Mouse (Mus musculus): Measurements from ENCODE around the gene Cltc. TPM values are rescaled to one million over a fixed set of nuclear protein-coding genes. Genes with fewer than 3 reads are reported as not detected.
A peak's percentile ranks its signal among the peaks of the same experiment; 100 is the strongest.

Cltc gene
- polyA plus RNA-seq, 1 experiment: 70.7 TPM

DNA sequence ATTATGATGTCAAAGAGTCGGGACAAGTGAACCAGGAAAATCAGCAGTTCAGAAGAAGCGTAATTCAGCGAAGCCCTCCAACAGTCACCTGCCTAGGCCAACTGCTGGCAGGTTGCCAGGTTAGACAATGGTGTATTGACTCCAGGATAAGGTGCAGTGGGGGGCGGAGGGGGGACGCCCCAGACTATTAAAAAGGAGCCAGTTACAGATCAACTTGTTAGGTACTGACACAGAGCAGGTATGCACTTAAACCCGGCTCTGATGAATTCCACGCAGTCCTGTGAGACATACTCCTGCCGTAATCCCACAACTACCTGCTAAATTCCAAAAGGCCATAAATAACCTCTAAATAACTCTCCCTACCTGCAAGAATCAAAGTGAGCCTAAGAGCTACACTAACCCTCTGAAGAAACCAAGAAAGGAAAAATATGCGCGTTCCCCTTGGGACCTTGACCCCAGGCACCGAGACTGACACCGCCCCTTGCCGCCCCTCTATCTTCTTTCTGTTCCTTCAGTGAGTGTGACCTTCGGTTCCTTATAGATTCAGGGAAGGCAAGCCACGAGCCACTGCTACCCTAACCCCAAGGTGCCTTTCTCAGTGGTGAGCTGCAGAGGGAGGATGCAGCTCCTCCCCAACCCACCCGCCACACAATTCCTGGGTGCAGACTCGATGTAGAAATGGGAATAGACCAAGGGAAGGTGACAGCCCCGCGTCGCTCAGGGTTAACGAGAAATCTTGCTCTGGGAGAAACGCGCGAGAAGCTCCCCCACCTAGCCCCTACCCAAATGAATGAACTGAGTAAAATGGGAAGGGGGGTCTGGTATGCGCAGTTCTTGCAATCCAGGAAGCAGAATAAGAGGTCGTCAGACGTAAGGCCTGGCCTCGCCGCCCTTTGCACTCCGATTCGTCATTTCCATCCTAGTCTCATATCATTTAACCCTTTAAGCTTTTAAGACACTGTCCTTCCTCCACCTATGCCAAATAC lies 916 bp downstream of the Cltc start:
- no peaks in the 10 kb centered on the region for H3K27me3 ChIP-seq (ENCODE audit: control insufficient read depth, insufficient read depth, low read length)
- 2% methylated on average over 31 of the region's 31 CpGs for WGBS
- H3K4me1 ChIP-seq (replicated peaks; ENCODE audit: control insufficient read depth, insufficient read depth, low read length): peaks cover 5% of the 10 kb centered on the region; the same call in 1 of the 2 replicates
- H3K27ac ChIP-seq (ENCODE audit: control insufficient read depth, insufficient read depth, low read length): peak overlapping the region; percentile 88
- no peaks in the 10 kb centered on the region for H3K36me3 ChIP-seq (ENCODE audit: control insufficient read depth, insufficient read depth, low read length)
- H3K4me3 ChIP-seq (ENCODE audit: control insufficient read depth, insufficient read depth, low read length): peak overlapping the region; percentile 99
- peak; percentile 22 for DNase-seq
- TF ChIP-seq CTCF (IDR thresholded peaks at IDR 0.05; ENCODE audit: borderline replicate concordance, control insufficient read depth, extremely low read depth, insufficient read depth, low read length, poor library complexity) (no peak), POLR2A (IDR thresholded peaks at IDR 0.05; ENCODE audit: control insufficient read depth, extremely low read depth, insufficient read depth, low read length, poor library complexity) (no peak)

DNA sequence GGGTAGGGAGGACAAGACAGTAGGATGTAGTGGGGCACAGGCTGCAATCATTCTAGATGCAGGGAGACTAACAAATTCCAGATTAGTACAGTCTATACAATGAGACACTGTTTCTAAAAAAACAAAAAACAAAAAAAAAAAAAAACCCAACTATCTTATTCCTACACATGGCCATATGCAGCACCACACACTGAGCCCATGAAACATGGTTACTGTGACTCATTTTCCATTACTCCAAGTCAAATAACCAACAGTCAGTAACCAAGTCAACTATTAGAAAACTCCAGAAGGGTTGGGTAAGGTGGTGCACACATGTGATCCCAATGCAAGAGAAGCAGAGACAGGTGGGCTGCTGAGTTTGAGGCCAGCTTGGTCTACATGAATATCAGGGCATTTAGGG lies 5.0 kb downstream of the Cltc start:
- Histone ChIP-seq H3K4me1 (replicated peaks; ENCODE audit: control insufficient read depth, insufficient read depth, low read length) (peaks cover 5% of the 10 kb centered on the region; the same call in 1 of the 2 replicates), H3K27ac (ENCODE audit: control insufficient read depth, insufficient read depth, low read length) (no peak overlapping the region), H3K4me3 (ENCODE audit: control insufficient read depth, insufficient read depth, low read length) (no peak overlapping the region), H3K36me3 (ENCODE audit: control insufficient read depth, insufficient read depth, low read length) (no peaks in the 10 kb centered on the region), H3K27me3 (ENCODE audit: control insufficient read depth, insufficient read depth, low read length) (no peaks in the 10 kb centered on the region)
- DNase-seq: no peak
- no peak for TF ChIP-seq POLR2A (IDR thresholded peaks at IDR 0.05; ENCODE audit: control insufficient read depth, extremely low read depth, insufficient read depth, low read length, poor library complexity)
- TF ChIP-seq CTCF (IDR thresholded peaks at IDR 0.05; ENCODE audit: borderline replicate concordance, control insufficient read depth, extremely low read depth, insufficient read depth, low read length, poor library complexity): no peak

DNA sequence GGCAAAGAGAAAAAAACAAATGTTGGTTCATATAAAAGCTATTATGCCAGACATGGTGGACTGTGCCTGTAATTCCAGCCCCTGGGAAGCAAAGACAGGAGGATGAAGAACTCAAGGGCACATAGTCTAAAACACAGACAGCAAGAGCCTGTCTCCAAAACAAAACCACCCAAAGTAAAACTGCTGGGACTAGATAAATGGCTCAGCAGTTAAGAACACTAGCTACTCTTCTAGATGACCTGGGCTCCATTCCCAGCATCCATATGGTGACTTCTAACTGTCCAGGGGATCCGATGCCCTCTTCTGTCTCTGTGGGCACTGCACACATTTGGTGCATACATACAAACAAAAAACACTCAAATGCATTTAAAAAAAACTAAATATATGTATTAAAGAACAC lies 6.4 kb downstream of the Cltc start:
- no peaks in the 10 kb centered on the region for H3K4me1 ChIP-seq (replicated peaks; ENCODE audit: control insufficient read depth, insufficient read depth, low read length)
- no peak overlapping the region for H3K4me3 ChIP-seq (ENCODE audit: control insufficient read depth, insufficient read depth, low read length)
- 97% methylated on average over 1 of the region's 1 CpGs for WGBS
- no peak overlapping the region for H3K27ac ChIP-seq (ENCODE audit: control insufficient read depth, insufficient read depth, low read length)
- no peaks in the 10 kb centered on the region for H3K27me3 ChIP-seq (ENCODE audit: control insufficient read depth, insufficient read depth, low read length)
- H3K36me3 ChIP-seq (ENCODE audit: control insufficient read depth, insufficient read depth, low read length): no peaks in the 10 kb centered on the region
- no peak for DNase-seq
- no peak for TF ChIP-seq CTCF (IDR thresholded peaks at IDR 0.05; ENCODE audit: borderline replicate concordance, control insufficient read depth, extremely low read depth, insufficient read depth, low read length, poor library complexity)

DNA sequence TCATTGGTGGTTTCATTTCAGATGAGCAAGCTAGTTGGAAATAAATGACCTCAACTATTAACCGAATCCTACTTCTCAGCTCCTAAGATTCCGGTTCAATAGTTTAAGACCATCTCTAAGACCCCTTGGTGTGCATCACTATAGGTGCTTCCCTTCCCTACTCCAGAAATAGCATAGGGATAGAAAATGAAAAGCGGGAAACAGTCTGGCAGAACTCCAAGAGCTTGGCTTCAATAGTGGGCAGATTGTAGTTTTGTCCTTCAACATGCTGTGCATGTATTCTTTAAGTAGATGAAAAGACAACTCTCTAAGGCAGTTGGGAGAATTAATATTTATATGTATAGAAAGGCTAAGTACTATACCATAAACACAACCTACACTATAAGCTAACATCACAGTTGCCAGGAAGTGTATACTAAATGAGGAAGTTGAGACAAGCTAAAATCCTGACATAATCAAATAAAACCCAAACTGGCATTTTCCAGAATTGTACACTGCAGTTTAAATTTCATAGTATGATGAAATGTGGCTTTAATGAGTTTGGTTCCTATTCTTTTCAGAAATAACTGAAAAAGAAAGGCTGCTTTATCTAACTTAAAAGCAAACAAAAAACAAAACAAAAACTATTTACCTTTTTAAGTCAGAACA lies 7.5 kb downstream of the Cltc start:
- no peak for DNase-seq
- Histone ChIP-seq H3K4me1 (replicated peaks; ENCODE audit: control insufficient read depth, insufficient read depth, low read length) (no peaks in the 10 kb centered on the region), H3K27me3 (ENCODE audit: control insufficient read depth, insufficient read depth, low read length) (no peaks in the 10 kb centered on the region), H3K36me3 (ENCODE audit: control insufficient read depth, insufficient read depth, low read length) (no peaks in the 10 kb centered on the region), H3K27ac (ENCODE audit: control insufficient read depth, insufficient read depth, low read length) (no peak overlapping the region), H3K4me3 (ENCODE audit: control insufficient read depth, insufficient read depth, low read length) (no peak overlapping the region)
- no peak for TF ChIP-seq CTCF (IDR thresholded peaks at IDR 0.05; ENCODE audit: borderline replicate concordance, control insufficient read depth, extremely low read depth, insufficient read depth, low read length, poor library complexity)
- WGBS: 96% methylated on average over 3 of the region's 3 CpGs

DNA sequence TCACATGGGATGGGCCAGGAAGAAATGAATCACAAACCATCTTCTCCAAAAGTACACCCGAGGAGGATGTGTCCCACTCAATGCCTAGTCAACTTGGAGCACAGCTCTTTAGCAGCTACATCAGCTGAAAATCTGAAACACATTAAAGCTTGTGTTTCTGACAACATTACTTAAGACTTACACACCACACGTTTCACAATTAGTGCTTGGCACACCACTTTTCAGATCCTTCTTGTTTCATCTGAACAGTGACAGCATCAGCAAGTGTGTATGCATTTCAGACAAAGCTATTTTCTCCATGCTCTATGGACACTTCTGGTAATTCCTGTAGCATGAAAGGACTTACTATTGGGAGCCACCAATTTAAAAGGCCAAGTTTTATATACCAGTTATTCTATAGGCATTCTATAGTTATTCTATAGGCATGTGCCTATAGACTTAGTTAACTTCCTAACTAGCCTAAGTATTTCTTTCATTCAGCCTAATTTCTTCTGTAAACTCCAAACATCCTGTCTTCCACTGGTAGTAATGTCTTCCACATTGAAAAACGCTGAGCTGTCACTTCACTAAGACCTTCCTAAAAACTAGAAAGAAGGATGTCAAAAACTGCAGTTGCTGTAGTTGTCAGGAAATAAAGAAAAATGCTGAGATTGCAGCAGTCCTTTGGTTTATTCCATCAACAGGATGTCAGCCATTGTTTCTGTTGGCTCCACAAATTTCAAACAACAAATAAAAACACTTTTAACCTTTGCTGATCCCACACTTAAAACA lies 11.5 kb downstream of the Cltc start:
- 76% methylated on average over 3 of the region's 3 CpGs for WGBS
- TF ChIP-seq CTCF (IDR thresholded peaks at IDR 0.05; ENCODE audit: borderline replicate concordance, control insufficient read depth, extremely low read depth, insufficient read depth, low read length, poor library complexity): no peak
- TF ChIP-seq POLR2A (IDR thresholded peaks at IDR 0.05; ENCODE audit: control insufficient read depth, extremely low read depth, insufficient read depth, low read length, poor library complexity): no peak
- Histone ChIP-seq H3K27ac (ENCODE audit: control insufficient read depth, insufficient read depth, low read length) (no peak overlapping the region), H3K36me3 (ENCODE audit: control insufficient read depth, insufficient read depth, low read length) (no peaks in the 10 kb centered on the region), H3K4me1 (replicated peaks; ENCODE audit: control insufficient read depth, insufficient read depth, low read length) (0 out of 2 replicates have a peak, but pooled peaks cover 2% of the 10 kb centered on the region), H3K27me3 (ENCODE audit: control insufficient read depth, insufficient read depth, low read length) (no peaks in the 10 kb centered on the region), H3K4me3 (ENCODE audit: control insufficient read depth, insufficient read depth, low read length) (no peak overlapping the region)
- DNase-seq: no peak

DNA sequence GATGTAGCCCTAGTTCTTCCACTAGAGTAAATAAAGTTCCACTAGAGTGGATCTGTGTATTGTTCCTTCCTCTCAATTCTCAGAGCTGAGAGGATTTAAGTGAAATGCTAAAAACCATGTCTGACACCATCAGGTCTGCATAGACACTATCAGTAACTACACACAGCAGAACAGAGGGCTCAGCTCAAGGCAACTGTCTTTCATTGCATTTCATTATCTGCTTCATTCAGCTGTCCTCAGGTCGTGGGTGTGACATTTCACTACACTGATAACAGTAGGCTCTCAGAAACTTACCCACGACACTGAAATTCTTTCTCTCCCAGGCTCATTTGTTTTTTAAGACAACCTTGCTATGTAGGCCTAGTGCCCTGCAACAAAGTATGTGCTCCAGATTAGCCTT lies 14.8 kb downstream of the Cltc start:
- DNase-seq: no peak
- H3K27ac ChIP-seq (ENCODE audit: control insufficient read depth, insufficient read depth, low read length): no peak overlapping the region
- no peak for TF ChIP-seq POLR2A (IDR thresholded peaks at IDR 0.05; ENCODE audit: control insufficient read depth, extremely low read depth, insufficient read depth, low read length, poor library complexity)
- TF ChIP-seq CTCF (IDR thresholded peaks at IDR 0.05; ENCODE audit: borderline replicate concordance, control insufficient read depth, extremely low read depth, insufficient read depth, low read length, poor library complexity): no peak
- H3K36me3 ChIP-seq (ENCODE audit: control insufficient read depth, insufficient read depth, low read length): no peaks in the 10 kb centered on the region
- no peaks in the 10 kb centered on the region for H3K27me3 ChIP-seq (ENCODE audit: control insufficient read depth, insufficient read depth, low read length)
- no peak overlapping the region for H3K4me3 ChIP-seq (ENCODE audit: control insufficient read depth, insufficient read depth, low read length)
- 0 out of 2 replicates have a peak, but pooled peaks cover 4% of the 10 kb centered on the region for H3K4me1 ChIP-seq (replicated peaks; ENCODE audit: control insufficient read depth, insufficient read depth, low read length)
- 62% methylated on average over 2 of the region's 2 CpGs for WGBS
